Mouse (Mus musculus) CH12.LX (cell line): ENCODE data around the gene Gm21981. TPM values are rescaled to one million over a fixed set of nuclear protein-coding genes. Genes with fewer than 3 reads are reported as not detected.

Experiments
- DNase-seq: peaks from one replicate; pipeline ENCODE4 v3.0.0-alpha.2; 2013; ENCODE audit errors: extremely low read depth
- H3K27ac ChIP-seq: 2 replicates; pipeline ENCODE4 v1.5.1; 2012; ENCODE audit warnings: low read depth, mild to moderate bottlenecking, control low read depth, moderate library complexity; ENCODE audit not compliant: insufficient read depth
- H3K27me3 ChIP-seq: replicated peaks from 2 replicates; pipeline ENCODE3; 2012; ENCODE audit warnings: inconsistent platforms
- H3K36me3 ChIP-seq, 2 experiments: replicated peaks in 1 of 2; 2 replicates each; pipeline versions ENCODE3 to v1.6.1; 2012; ENCODE audit warnings: inconsistent platforms in 1 of 2, low read length in 1 of 2, mild to moderate bottlenecking in 1 of 2, mixed read lengths in 1 of 2, moderate library complexity in 1 of 2; ENCODE audit not compliant: control insufficient read depth in 1 of 2, insufficient read depth in 1 of 2
- H3K4me1 ChIP-seq, 2 experiments: 2 replicates each; pipeline ENCODE4 v1.6.1; 2012; ENCODE audit warnings: inconsistent platforms in 1 of 2, moderate library complexity in 1 of 2; ENCODE audit not compliant: insufficient read depth in 2 of 2, control insufficient read depth in 1 of 2
- H3K4me2 ChIP-seq: 2 replicates; pipeline ENCODE4 v1.6.1; 2012; ENCODE audit warnings: low read depth, mild to moderate bottlenecking, control low read depth; ENCODE audit not compliant: poor library complexity, insufficient read depth, severe bottlenecking
- H3K4me3 ChIP-seq, 3 experiments: fragments of 150-350 bp in 1 of 3; sonication (generic) in 1 of 3; replicated peaks in 1 of 3; 2 replicates each; pipeline versions ENCODE3 to v1.5.1; 2011 to 2012; ENCODE audit warnings: low read depth in 2 of 3, low read length in 2 of 3, mild to moderate bottlenecking in 2 of 3, moderate library complexity in 2 of 3, control low read depth in 1 of 3, improper control_type of control experiment in 1 of 3, inconsistent platforms in 1 of 3, mixed read lengths in 1 of 3; ENCODE audit not compliant: poor library complexity in 1 of 3
- H3K79me2 ChIP-seq: replicated peaks from 2 replicates; pipeline ENCODE4 v1.6.1; 2012; ENCODE audit warnings: mild to moderate bottlenecking, moderate library complexity; ENCODE audit not compliant: control insufficient read depth, poor library complexity, insufficient read depth, severe bottlenecking; ENCODE audit errors: extremely low read depth
- H3K9ac ChIP-seq: 2 replicates; pipeline ENCODE4 v1.6.1; 2012; ENCODE audit warnings: low read depth, mild to moderate bottlenecking, control low read depth, moderate library complexity; ENCODE audit not compliant: insufficient read depth
- H3K9me3 ChIP-seq: replicated peaks from 2 replicates; pipeline ENCODE3; 2012; ENCODE audit warnings: low read length, inconsistent platforms, mixed read lengths
- CHD2 ChIP-seq: IDR thresholded peaks from 2 replicates; pipeline ENCODE4 v1.6.1; 2011; ENCODE audit warnings: low read length, improper control_type of control experiment
- E2F4 ChIP-seq: IDR thresholded peaks from 2 replicates; pipeline ENCODE4 v1.6.1; 2011; ENCODE audit warnings: low read depth, low read length, improper control_type of control experiment; ENCODE audit not compliant: insufficient replicate concordance
- ELF1 ChIP-seq: IDR thresholded peaks from 2 replicates; pipeline ENCODE4 v1.6.1; 2014; ENCODE audit warnings: low read depth, mild to moderate bottlenecking, inconsistent platforms, low read length, improper control_type of control experiment
- EP300 ChIP-seq: IDR thresholded peaks from 2 replicates; pipeline ENCODE4 v1.6.1; 2011; ENCODE audit warnings: low read length, improper control_type of control experiment
- GABPA ChIP-seq: IDR thresholded peaks from 2 replicates; pipeline ENCODE4 v1.6.1; 2012; ENCODE audit warnings: low read depth, low read length, improper control_type of control experiment, inconsistent platforms; ENCODE audit not compliant: insufficient replicate concordance
- HCFC1 ChIP-seq: IDR thresholded peaks from 2 replicates; pipeline ENCODE4 v1.6.1; 2012; ENCODE audit warnings: low read depth, mild to moderate bottlenecking, inconsistent platforms, low read length, improper control_type of control experiment
- IRF4 ChIP-seq: IDR thresholded peaks from 2 replicates; pipeline ENCODE4 v1.6.1; 2014; ENCODE audit warnings: low read depth, mild to moderate bottlenecking, inconsistent platforms, low read length, improper control_type of control experiment
- JUN ChIP-seq: IDR thresholded peaks from 2 replicates; pipeline ENCODE4 v1.6.1; 2011; ENCODE audit warnings: low read depth, mild to moderate bottlenecking, low read length, improper control_type of control experiment, moderate library complexity; ENCODE audit not compliant: insufficient read depth
- JUND ChIP-seq: conservative IDR thresholded peaks from 2 replicates; pipeline ENCODE4 v1.6.1; 2011; ENCODE audit warnings: low read depth, low read length, improper control_type of control experiment
- KAT2A ChIP-seq: IDR thresholded peaks from 2 replicates; pipeline ENCODE4 v1.6.1; 2012; ENCODE audit warnings: low read length, improper control_type of control experiment, inconsistent platforms; ENCODE audit not compliant: insufficient replicate concordance
- MAFK ChIP-seq: IDR thresholded peaks from 2 replicates; pipeline ENCODE4 v1.6.1; 2011; ENCODE audit warnings: low read length, improper control_type of control experiment; ENCODE audit not compliant: insufficient replicate concordance
- MEF2A ChIP-seq: IDR thresholded peaks from 2 replicates; pipeline ENCODE4 v1.6.1; 2014; ENCODE audit warnings: low read depth, mild to moderate bottlenecking, inconsistent platforms, low read length, improper control_type of control experiment, borderline replicate concordance
- MXI1 ChIP-seq: IDR thresholded peaks from 2 replicates; pipeline ENCODE4 v1.6.1; 2011; ENCODE audit warnings: mild to moderate bottlenecking, low read depth, low read length, improper control_type of control experiment
- MYC ChIP-seq: IDR thresholded peaks from 2 replicates; pipeline ENCODE4 v1.6.1; 2011; ENCODE audit warnings: low read depth, mild to moderate bottlenecking, improper control_type of control experiment, low read length
- NELFE ChIP-seq: IDR thresholded peaks from 2 replicates; pipeline ENCODE4 v1.6.1; 2011; ENCODE audit warnings: low read depth, low read length, improper control_type of control experiment
- NRF1 ChIP-seq: IDR thresholded peaks from 2 replicates; pipeline ENCODE4 v1.6.1; 2014; ENCODE audit warnings: low read depth, mild to moderate bottlenecking, inconsistent platforms, low read length, improper control_type of control experiment, moderate library complexity
- PAX5 ChIP-seq: IDR thresholded peaks from 2 replicates; pipeline ENCODE4 v1.6.1; 2012; ENCODE audit warnings: low read length, inconsistent platforms, mixed read lengths
- POLR2A ChIP-seq: IDR thresholded peaks from 2 replicates; pipeline ENCODE4 v1.6.1; 2011; ENCODE audit warnings: low read depth, mild to moderate bottlenecking, improper control_type of control experiment, low read length
- RAD21 ChIP-seq: IDR thresholded peaks from 2 replicates; pipeline ENCODE4 v1.6.1; 2011; ENCODE audit warnings: low read depth, mild to moderate bottlenecking, low read length, improper control_type of control experiment, moderate library complexity
- RCOR1 ChIP-seq: conservative IDR thresholded peaks from 2 replicates; pipeline ENCODE4 v1.6.1; 2012; ENCODE audit warnings: low read depth, mild to moderate bottlenecking, inconsistent platforms, low read length, improper control_type of control experiment
- UBTF ChIP-seq: IDR thresholded peaks from 2 replicates; pipeline ENCODE4 v1.6.1; 2012; ENCODE audit warnings: low read depth, mild to moderate bottlenecking, inconsistent platforms, low read length, improper control_type of control experiment, moderate library complexity
- USF1 ChIP-seq: IDR thresholded peaks from 2 replicates; pipeline ENCODE4 v1.6.1; 2014; ENCODE audit warnings: low read depth, mild to moderate bottlenecking, inconsistent platforms, low read length, improper control_type of control experiment
- USF2 ChIP-seq: conservative IDR thresholded peaks from 2 replicates; pipeline ENCODE4 v1.6.1; 2011; ENCODE audit warnings: low read depth, low read length, improper control_type of control experiment
- ZC3H11A ChIP-seq: IDR thresholded peaks from 2 replicates; pipeline ENCODE4 v1.6.1; 2012; ENCODE audit warnings: low read depth, mild to moderate bottlenecking, inconsistent platforms, low read length, improper control_type of control experiment
- ZKSCAN1 ChIP-seq: IDR thresholded peaks from 2 replicates; pipeline ENCODE4 v1.6.1; 2012; ENCODE audit warnings: low read depth, inconsistent platforms, low read length, improper control_type of control experiment, borderline replicate concordance
- ZMIZ1 ChIP-seq: IDR thresholded peaks from 2 replicates; pipeline ENCODE4 v1.6.1; 2012; ENCODE audit warnings: low read depth, mild to moderate bottlenecking, inconsistent platforms, low read length, improper control_type of control experiment
- ZNF384 ChIP-seq: IDR thresholded peaks from 2 replicates; pipeline ENCODE4 v1.6.1; 2012; ENCODE audit warnings: low read depth, low read length, improper control_type of control experiment, inconsistent platforms
- dilution Hi-C: fragments of 300-500 bp; cut with MboI; formaldehyde crosslinking; loops from 2 replicates; pipeline ENCODE4 v1.14.3; 2020; ENCODE audit warnings: low sequenced_read_pairs; ENCODE audit not compliant: extremely low pct_unique_long_range_greater_than_20kb, extremely low pct_ligation_motif_present
- in situ Hi-C: fragments of 300-500 bp; cut with MboI; formaldehyde crosslinking; loops from 3 replicates; pipeline ENCODE4 v1.14.3; 2019; ENCODE audit warnings: low sequenced_read_pairs, low pct_ligation_motif_present, low pct_unique_long_range_greater_than_20kb, mixed read lengths
- polyA plus RNA-seq: library from polyadenylated mRNA; unstranded; fragments of >175 nt; gene quantifications from 2 replicates; pipeline ENCODE4 v1.2.1, GENCODE M21; 2012; ENCODE audit warnings: low read depth; ENCODE audit not compliant: insufficient read length
- total RNA-seq, 2 experiments: library from RNA; depleted of rRNA; stranded (reverse); fragments of 300-350 nt in 1 of 2; fragments of >200 nt in 1 of 2; gene quantifications; 2 replicates each; pipeline ENCODE4 v1.2.3; 2012 to 2014

The Gm21981 gene
- total and polyA plus RNA-seq, 3 experiments, result 0.11 to 0.59 TPM; not detected in 1

DNA sequence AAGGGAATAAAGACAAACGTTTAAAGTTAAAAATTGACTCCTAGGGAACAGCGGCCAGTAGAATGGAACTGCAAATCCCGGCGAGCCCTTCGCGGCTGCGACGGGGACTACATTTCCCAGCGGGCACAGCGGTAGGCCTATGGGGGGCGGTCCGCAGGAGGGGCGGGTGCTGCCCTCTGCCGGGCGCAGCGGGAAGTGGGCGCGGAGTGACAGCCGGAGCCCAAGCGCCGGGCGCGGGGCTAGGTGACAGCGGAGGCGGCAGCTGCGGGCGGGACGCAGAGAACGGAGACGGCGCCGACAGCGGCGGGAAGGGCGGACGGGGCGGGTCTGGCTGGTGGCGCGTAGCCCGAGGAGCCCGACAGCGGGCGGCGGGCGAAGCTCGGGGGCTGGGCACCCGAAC, 42.6 kb upstream of the Gm21981 start, which contains the start of gene Tfeb (continued):
- TF ChIP-seq MXI1 (peak; percentile 68; the same call in 1 of the 2 replicates), GABPA (peak; percentile 77; the same call in 1 of the 2 replicates), CHD2 (peak; percentile 66; the same call in 1 of the 2 replicates), USF2 (no peak), JUND (no peak), POLR2A (peak; percentile 41; the same call in 1 of the 2 replicates), ZMIZ1 (peak; percentile 18), E2F4 (no peak), USF1 (no peak; the same call in 1 of the 2 replicates), MAFK (0 out of 2 replicates have a peak, but pooled peaks have one; percentile 11), MEF2A (peak; percentile 73), HCFC1 (peak; percentile 99), RAD21 (peak; percentile 41), PAX5 (no peak), MYC (no peak), ELF1 (peak; percentile 68; the same call in 1 of the 2 replicates), NRF1 (peak; percentile 48), KAT2A (peak; percentile 98), RCOR1 (no peak), ZKSCAN1 (no peak), JUN (no peak), ZNF384 (no peak), ZC3H11A (no peak)

DNA sequence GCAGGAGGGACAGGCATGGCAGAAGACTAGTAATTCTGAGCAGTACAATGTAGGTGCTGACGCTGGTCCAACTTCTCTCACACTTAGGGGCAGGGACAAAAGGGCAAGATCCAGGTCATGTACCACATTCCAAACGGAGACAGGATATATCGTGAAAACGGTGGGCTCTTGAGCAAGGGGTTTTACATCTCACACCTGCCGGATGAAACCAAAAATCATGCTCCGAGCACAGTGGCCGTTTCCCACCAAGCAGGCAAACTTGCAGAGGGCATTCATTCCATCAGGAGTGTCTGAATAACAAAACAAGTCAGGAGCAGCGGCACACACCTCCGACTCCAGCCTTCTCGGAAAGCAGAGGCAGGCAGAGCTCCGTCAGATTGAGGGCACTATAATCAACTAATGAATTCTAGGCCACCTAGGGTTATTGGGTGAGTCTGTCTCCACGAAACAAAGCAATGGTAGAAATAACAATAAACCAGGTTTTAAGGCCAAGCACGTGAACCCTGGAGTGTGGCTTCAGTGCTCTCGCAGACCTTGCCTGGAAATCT, 41.4 kb upstream of the Gm21981 start:
- Histone ChIP-seq H3K4me1 (peaks cover 6 to 10% of the 10 kb centered on the region in 2 experiments; a peak in 3 of 4 replicates), H3K27me3 (peaks cover 3% of the 10 kb centered on the region), H3K36me3 (peaks cover 0 to 4% of the 10 kb centered on the region in 2 experiments)

More for the DNA sequence above, 41.4 kb upstream of the Gm21981 start:
- peaks cover 3% of the 10 kb centered on the region for H3K9me3 ChIP-seq
- peaks cover 6% of the 10 kb centered on the region; the same call in 1 of the 2 replicates for H3K79me2 ChIP-seq
- H3K27ac ChIP-seq, result no peak overlapping the region
- H3K4me2 ChIP-seq, result no peak overlapping the region
- dilution Hi-C loops (no loop called here), in situ Hi-C loops (no loop called here)
- TF ChIP-seq MYC, result no peak
- TF ChIP-seq UBTF, result no peak
- no peak for TF ChIP-seq POLR2A
- TF ChIP-seq ZC3H11A, result no peak
- no peak for TF ChIP-seq EP300
- TF ChIP-seq MEF2A, result no peak
- no peak for TF ChIP-seq CHD2
- no peak for TF ChIP-seq IRF4
- TF ChIP-seq NELFE, result no peak
- TF ChIP-seq E2F4, result no peak
- TF ChIP-seq ZKSCAN1, result no peak
- no peak for TF ChIP-seq KAT2A
- TF ChIP-seq PAX5, result no peak
- no peak for DNase-seq
- no peak overlapping the region for H3K9ac ChIP-seq
- no peak overlapping the region for H3K4me3 ChIP-seq
